Mouse (Mus musculus): ENCODE data around the gene Psmc3. TPM values are rescaled to one million over a fixed set of nuclear protein-coding genes. Genes with fewer than 3 reads are reported as not detected.
"Not testable (repeated sequence)": the region's sequence is repeated elsewhere in the genome, so short reads cannot be mapped to it uniquely, and the experiment has no call there.

Psmc3 gene
- polyA plus RNA-seq, 2 experiments = 203 to 305 TPM

- H3K27ac ChIP-seq (replicated peaks; ENCODE audit: low read depth, low read length) = no peak overlapping the region
- 95% methylated on average over 3 of the region's 3 CpGs for WGBS
- DNase-seq (ENCODE audit: low spot score) = no peak
- no peak for TF ChIP-seq POLR2A (IDR thresholded peaks at IDR 0.05; ENCODE audit: borderline replicate concordance, extremely low read depth, insufficient read depth, insufficient read length)
- H3K36me3 ChIP-seq (ENCODE audit: control insufficient read depth, insufficient read depth, low read length) = peaks cover 39% of the 10 kb centered on the region
- no peaks in the 10 kb centered on the region for H3K27me3 ChIP-seq (ENCODE audit: control insufficient read depth, insufficient read depth, low read length)
- H3K4me2 ChIP-seq (replicated peaks; ENCODE audit: low read depth, low read length, severe bottlenecking) = no peak overlapping the region
- ATAC-seq (ENCODE audit: low FRiP score, low read depth) = no peak
- H3K9ac ChIP-seq (ENCODE audit: low read depth, low read length, severe bottlenecking) = no peak overlapping the region
- H3K4me3 ChIP-seq (replicated peaks; ENCODE audit: low read length) = no peak overlapping the region
- no peaks in the 10 kb centered on the region for H3K4me1 ChIP-seq (ENCODE audit: control insufficient read depth, insufficient read depth, low read length)
- no peaks in the 10 kb centered on the region for H3K9me3 ChIP-seq (ENCODE audit: control insufficient read depth, low read length)
Observed at GRCm38 (mm10) chr2:91019911-91020310, 33.9 kb upstream of the Psmc3 start.

GRCm38 (mm10) chr2:91022266-91022665, 31.5 kb upstream of the Psmc3 start:
- H3K4me3 ChIP-seq (replicated peaks; ENCODE audit: low read length); H3K27me3 ChIP-seq (ENCODE audit: control insufficient read depth, insufficient read depth, low read length); H3K9me3 ChIP-seq (ENCODE audit: control insufficient read depth, low read length); ATAC-seq (ENCODE audit: low FRiP score, low read depth); H3K27ac ChIP-seq (replicated peaks; ENCODE audit: low read depth, low read length); H3K4me2 ChIP-seq (replicated peaks; ENCODE audit: low read depth, low read length, severe bottlenecking); H3K4me1 ChIP-seq (ENCODE audit: control insufficient read depth, insufficient read depth, low read length); DNase-seq (ENCODE audit: low spot score); H3K9ac ChIP-seq (ENCODE audit: low read depth, low read length, severe bottlenecking): not testable (repeated sequence)
- WGBS = 96% methylated on average over 7 of the region's 7 CpGs
- peaks cover 24% of the 10 kb centered on the region for H3K36me3 ChIP-seq (ENCODE audit: control insufficient read depth, insufficient read depth, low read length)

- H3K4me1 ChIP-seq (ENCODE audit: control insufficient read depth, insufficient read depth, low read length) = no peaks in the 10 kb centered on the region
- WGBS = 78% methylated on average over 2 of the region's 2 CpGs
- ATAC-seq (ENCODE audit: low FRiP score, low read depth) = no peak
- no peak for DNase-seq (ENCODE audit: low spot score)
- no peaks in the 10 kb centered on the region for H3K9me3 ChIP-seq (ENCODE audit: control insufficient read depth, low read length)
- no peaks in the 10 kb centered on the region for H3K27me3 ChIP-seq (ENCODE audit: control insufficient read depth, insufficient read depth, low read length)
- H3K4me3 ChIP-seq (replicated peaks; ENCODE audit: low read length) = no peak overlapping the region
- TF ChIP-seq POLR2A (IDR thresholded peaks at IDR 0.05; ENCODE audit: borderline replicate concordance, extremely low read depth, insufficient read depth, insufficient read length) = no peak
- H3K9ac ChIP-seq (ENCODE audit: low read depth, low read length, severe bottlenecking) = no peak overlapping the region
- H3K4me2 ChIP-seq (replicated peaks; ENCODE audit: low read depth, low read length, severe bottlenecking) = no peak overlapping the region
- no peak overlapping the region for H3K27ac ChIP-seq (replicated peaks; ENCODE audit: low read depth, low read length)
- peaks cover 24% of the 10 kb centered on the region for H3K36me3 ChIP-seq (ENCODE audit: control insufficient read depth, insufficient read depth, low read length)
Observed at GRCm38 (mm10) chr2:91023131-91023530, 30.7 kb upstream of the Psmc3 start.

- Histone ChIP-seq H3K9ac (ENCODE audit: low read depth, low read length, severe bottlenecking) (no peak overlapping the region), H3K4me1 (ENCODE audit: control insufficient read depth, insufficient read depth, low read length) (no peaks in the 10 kb centered on the region), H3K36me3 (ENCODE audit: control insufficient read depth, insufficient read depth, low read length) (peaks cover 17% of the 10 kb centered on the region), H3K27ac (replicated peaks; ENCODE audit: low read depth, low read length) (no peak overlapping the region), H3K9me3 (ENCODE audit: control insufficient read depth, low read length) (no peaks in the 10 kb centered on the region), H3K4me2 (replicated peaks; ENCODE audit: low read depth, low read length, severe bottlenecking) (no peak overlapping the region), H3K27me3 (ENCODE audit: control insufficient read depth, insufficient read depth, low read length) (no peaks in the 10 kb centered on the region), H3K4me3 (replicated peaks; ENCODE audit: low read length) (no peak overlapping the region)
- TF ChIP-seq POLR2A (IDR thresholded peaks at IDR 0.05; ENCODE audit: borderline replicate concordance, extremely low read depth, insufficient read depth, insufficient read length) = no peak
- WGBS = 100% methylated on average over 1 of the region's 1 CpGs
- ATAC-seq (ENCODE audit: low FRiP score, low read depth) = no peak
- no peak for DNase-seq (ENCODE audit: low spot score)
Observed at GRCm38 (mm10) chr2:91023956-91024355, 29.9 kb upstream of the Psmc3 start.

- ATAC-seq (ENCODE audit: low FRiP score, low read depth) = no peak
- H3K9me3 ChIP-seq (ENCODE audit: control insufficient read depth, low read length) = no peaks in the 10 kb centered on the region
- 100% methylated on average over 1 of the region's 1 CpGs for WGBS
Observed at GRCm38 (mm10) chr2:91025081-91025516, 28.7 kb upstream of the Psmc3 start.

GRCm38 (mm10) chr2:91026491-91026890, 27.3 kb upstream of the Psmc3 start:
- Histone ChIP-seq H3K36me3 (ENCODE audit: control insufficient read depth, insufficient read depth, low read length) (no peaks in the 10 kb centered on the region), H3K4me1 (ENCODE audit: control insufficient read depth, insufficient read depth, low read length) (no peaks in the 10 kb centered on the region), H3K4me3 (replicated peaks; ENCODE audit: low read length) (no peak overlapping the region), H3K4me2 (replicated peaks; ENCODE audit: low read depth, low read length, severe bottlenecking) (no peak overlapping the region), H3K9me3 (ENCODE audit: control insufficient read depth, low read length) (no peaks in the 10 kb centered on the region), H3K27ac (replicated peaks; ENCODE audit: low read depth, low read length) (no peak overlapping the region), H3K27me3 (ENCODE audit: control insufficient read depth, insufficient read depth, low read length) (no peaks in the 10 kb centered on the region), H3K9ac (ENCODE audit: low read depth, low read length, severe bottlenecking) (no peak overlapping the region)
- no peak for DNase-seq (ENCODE audit: low spot score)
- WGBS = 80% methylated on average over 1 of the region's 1 CpGs
- no peak for ATAC-seq (ENCODE audit: low FRiP score, low read depth)
- TF ChIP-seq POLR2A (IDR thresholded peaks at IDR 0.05; ENCODE audit: borderline replicate concordance, extremely low read depth, insufficient read depth, insufficient read length) = no peak

More at GRCm38 (mm10) chr2:91025081-91025516, 28.7 kb upstream of the Psmc3 start:
- H3K27ac ChIP-seq (replicated peaks; ENCODE audit: low read depth, low read length) = no peak overlapping the region
- H3K4me1 ChIP-seq (ENCODE audit: control insufficient read depth, insufficient read depth, low read length) = no peaks in the 10 kb centered on the region
- no peak overlapping the region for H3K4me3 ChIP-seq (replicated peaks; ENCODE audit: low read length)
- no peaks in the 10 kb centered on the region for H3K27me3 ChIP-seq (ENCODE audit: control insufficient read depth, insufficient read depth, low read length)
- DNase-seq (ENCODE audit: low spot score) = no peak
- no peak for TF ChIP-seq POLR2A (IDR thresholded peaks at IDR 0.05; ENCODE audit: borderline replicate concordance, extremely low read depth, insufficient read depth, insufficient read length)
- no peak overlapping the region for H3K9ac ChIP-seq (ENCODE audit: low read depth, low read length, severe bottlenecking)
- no peak overlapping the region for H3K4me2 ChIP-seq (replicated peaks; ENCODE audit: low read depth, low read length, severe bottlenecking)
- H3K36me3 ChIP-seq (ENCODE audit: control insufficient read depth, insufficient read depth, low read length) = peaks cover 10% of the 10 kb centered on the region
